Mouse (Mus musculus) urinary bladder, postnatal 10 days (tissue): ENCODE results near the gene Rfx7.
"Not testable (repeated sequence)": the region's sequence is repeated elsewhere in the genome, so short reads cannot be mapped to it uniquely, and the experiment has no call there.

Experiments
- DNase-seq: peaks from one replicate; pipeline ENCODE4 v3.0.0; 2022; ENCODE audit warnings: low spot score

Rfx7 gene

GRCm38 (mm10) chr9:72640642-72641041 lies 108.6 kb downstream of the Rfx7 start:
- DNase-seq, result no peak

- DNase-seq, result no peak
Observed at GRCm38 (mm10) chr9:72641093-72641680, 109.1 kb downstream of the Rfx7 start.

- DNase-seq, result not testable (repeated sequence)
Observed at GRCm38 (mm10) chr9:72642756-72643447, 110.9 kb downstream of the Rfx7 start.

GRCm38 (mm10) chr9:72643651-72644417 lies 111.8 kb downstream of the Rfx7 start:
- DNase-seq, result no peak

GRCm38 (mm10) chr9:72644418-72645110 lies 112.5 kb downstream of the Rfx7 start:
- no peak for DNase-seq

GRCm38 (mm10) chr9:72649781-72650180 lies 117.7 kb downstream of the Rfx7 start:
- DNase-seq, result no peak

GRCm38 (mm10) chr9:72652961-72653360 lies 120.9 kb downstream of the Rfx7 start:
- no peak for DNase-seq

GRCm38 (mm10) chr9:72653533-72653932 lies 121.5 kb downstream of the Rfx7 start:
- no peak for DNase-seq

DNA sequence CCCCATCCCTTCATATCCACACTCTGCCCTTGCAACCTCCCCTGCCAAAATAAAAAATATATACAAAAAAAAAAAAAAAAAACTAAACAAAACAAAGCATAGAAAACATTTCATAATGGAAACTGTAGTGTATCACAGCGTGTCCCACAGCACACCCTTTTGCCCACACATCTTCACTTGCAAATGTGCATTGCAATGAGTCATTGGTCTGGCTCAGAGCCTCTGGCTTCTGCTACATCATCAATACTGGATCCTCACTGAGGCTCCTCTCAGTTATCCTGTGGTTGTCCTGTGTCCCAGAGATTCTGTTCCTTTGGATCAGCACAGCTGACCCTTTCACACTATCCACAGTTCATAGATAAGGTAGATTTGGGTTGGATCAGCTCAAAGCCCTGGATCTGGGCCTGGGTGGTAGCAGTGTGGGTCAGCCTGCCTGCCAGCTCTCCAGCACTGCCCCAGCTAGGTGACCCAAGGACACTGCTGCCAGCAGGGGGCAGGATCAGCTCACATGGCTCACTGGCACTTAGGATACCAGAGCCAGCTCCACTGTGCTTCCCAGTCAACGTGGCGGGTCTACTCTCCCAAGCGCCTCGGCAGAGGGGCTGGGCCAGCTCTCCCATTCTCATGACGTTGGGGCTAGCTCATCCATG lies 122.7 kb downstream of the Rfx7 start:
- DNase-seq, result no peak

- DNase-seq, result no peak
Observed at GRCm38 (mm10) chr9:72655602-72656001, 123.6 kb downstream of the Rfx7 start.

DNA sequence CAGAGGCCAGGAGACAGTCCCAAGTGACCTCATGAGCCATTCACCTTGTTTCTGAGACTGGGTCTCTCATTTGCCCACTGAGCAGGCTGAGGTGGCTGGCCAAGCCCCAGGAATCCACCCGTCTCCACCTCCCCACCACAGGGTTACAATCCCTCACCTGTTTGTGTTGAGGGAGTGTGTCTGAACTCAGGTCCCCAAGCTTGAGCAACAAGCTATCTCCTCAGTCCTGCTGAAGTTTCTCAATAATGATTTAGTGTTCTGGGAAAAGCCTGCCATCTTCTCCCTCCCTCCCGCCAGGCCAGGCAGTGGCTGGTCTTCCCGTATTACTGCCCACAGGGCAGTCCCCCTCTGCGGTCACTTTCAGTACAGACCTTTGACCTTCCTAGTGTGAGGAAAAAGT lies 124.5 kb downstream of the Rfx7 start:
- DNase-seq, result no peak

- DNase-seq, result no peak
Observed at GRCm38 (mm10) chr9:72656940-72657339, 124.9 kb downstream of the Rfx7 start.

DNA sequence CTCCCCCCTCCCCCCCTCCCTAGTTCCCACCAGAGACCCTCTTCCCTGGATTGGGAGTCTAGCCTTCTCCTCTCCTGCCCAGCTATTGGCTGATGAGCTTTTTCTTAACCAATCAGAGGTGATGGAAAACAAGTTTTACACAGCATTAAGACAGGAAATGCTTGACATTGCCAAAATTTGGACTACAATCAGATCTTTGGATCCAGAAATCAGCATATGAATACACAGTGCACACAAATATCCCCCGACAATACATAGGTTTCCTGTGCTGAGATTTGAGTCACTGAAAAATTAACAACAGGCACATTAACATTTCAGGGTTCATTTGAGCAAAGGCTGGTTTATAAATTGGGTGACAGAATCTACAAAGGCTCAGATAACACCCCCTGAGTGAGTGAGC lies 125.7 kb downstream of the Rfx7 start:
- DNase-seq, result no peak

- DNase-seq, result no peak
Observed at GRCm38 (mm10) chr9:72660139-72660538, 128.1 kb downstream of the Rfx7 start.

- no peak for DNase-seq
Observed at GRCm38 (mm10) chr9:72660911-72661310, 128.9 kb downstream of the Rfx7 start.

- no peak for DNase-seq
Observed at GRCm38 (mm10) chr9:72661561-72661894, 129.5 kb downstream of the Rfx7 start.

GRCm38 (mm10) chr9:72661895-72662661 lies 130.0 kb downstream of the Rfx7 start, which contains the start of gene Nedd4:
TSS of gene Nedd4 (plus strand) at chr9:72662346.
- DNase-seq, result peak; percentile 86

DNA sequence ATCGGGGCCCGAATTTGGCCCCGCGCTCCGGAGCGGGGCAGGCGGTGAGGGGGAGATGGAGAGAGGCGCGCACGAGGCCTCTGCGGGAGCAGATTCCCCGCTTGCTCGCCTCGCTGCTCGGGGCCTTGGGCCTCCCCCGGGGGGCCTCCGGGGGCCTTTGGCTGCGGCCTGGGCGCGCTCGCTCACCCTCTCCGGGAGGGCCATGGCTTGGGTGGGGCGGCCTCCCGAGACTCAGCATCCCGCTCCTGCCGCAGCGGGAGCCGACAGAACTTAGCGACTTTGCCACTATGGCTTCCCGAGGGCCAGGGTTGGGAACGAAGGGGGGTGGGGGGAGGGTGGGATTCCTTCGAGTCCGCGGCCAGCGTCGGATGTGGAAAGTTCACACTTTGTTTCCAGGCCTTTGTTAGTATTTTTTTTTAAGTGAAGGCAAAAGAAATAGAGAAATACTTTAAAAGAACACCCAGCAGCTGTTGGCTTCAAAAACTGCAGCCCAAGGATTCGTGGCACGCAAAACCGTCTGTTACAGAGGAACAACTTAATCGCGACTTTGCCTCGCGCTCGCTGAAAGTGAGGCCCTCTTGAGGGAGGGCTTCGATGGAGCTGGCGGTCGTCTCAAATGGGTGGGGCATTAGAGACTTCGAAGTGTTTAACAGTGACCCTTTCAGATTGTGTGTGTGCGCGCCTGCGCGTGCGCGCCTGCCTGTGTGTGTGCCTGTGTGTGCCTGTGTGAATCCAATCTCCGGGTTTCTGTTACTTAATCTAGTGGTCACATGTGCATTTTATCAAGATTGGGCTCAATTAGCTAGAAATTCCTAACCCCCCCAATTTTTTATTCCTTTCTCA lies 130.9 kb downstream of the Rfx7 start:
- no peak for DNase-seq

- no peak for DNase-seq
Observed at GRCm38 (mm10) chr9:72663534-72663918, 131.5 kb downstream of the Rfx7 start.
